Mouse (Mus musculus) left cerebral cortex, postnatal 25 days (tissue): ENCODE measurements at regions not wholly inside any gene's neighbourhood (a gene's known extent, or its start where the extent isn't known, plus 50 kb on each side); places are given as distances from the start of the nearest gene placed in this dataset.
A peak's percentile ranks its signal among the peaks of the same experiment; 100 is the strongest.

Source experiments
- DNase-seq, 2 experiments: peaks; one replicate each; pipeline ENCODE4 v3.0.0; 2022; ENCODE audit warnings: low spot score in 2 of 2, mixed read lengths in 1 of 2
- intact Hi-C: fragments of 180-260 bp; cut with DNase I; formaldehyde crosslinking; loops from one replicate; pipeline ENCODE4 v1.15.1; 2025

GRCm38 (mm10) chr5:42270286-42271076 lies 202.7 kb downstream of the Gm16223 start:
- intact Hi-C loops, result loop anchor here (5.0 to 10.0 kb wide), 5 partner anchors 33 to 1107 kb away; no protein-coding TSS in a partner anchor
- DNase-seq, result peak; percentile 40 to 87

- intact Hi-C loops, result loop anchor here (1.0 to 10.0 kb wide), 7 partner anchors 35 to 1105 kb away; partner anchors contain the start of gene Cpeb2
- DNase-seq, result peak; percentile 70 to 97
Observed at GRCm38 (mm10) chr5:42272001-42272400, 204.2 kb downstream of the Gm16223 start.

- intact Hi-C loops, result loop anchor here (10.0 kb wide), 1 partner anchor 106 kb away; no protein-coding TSS in a partner anchor
- no peak for DNase-seq
Observed at GRCm38 (mm10) chr5:42278617-42279296, 211.0 kb downstream of the Gm16223 start.
